Mouse (Mus musculus): ENCODE measurements around the gene Spata31d1c. TPM values are rescaled to one million over a fixed set of nuclear protein-coding genes. Genes with fewer than 3 reads are reported as not detected.

Spata31d1c gene
- not detected in 2 replicates for polyA plus RNA-seq (2015; fragmentation: Nextera tagmentation; extraction: Ambion mirVana)

DNA sequence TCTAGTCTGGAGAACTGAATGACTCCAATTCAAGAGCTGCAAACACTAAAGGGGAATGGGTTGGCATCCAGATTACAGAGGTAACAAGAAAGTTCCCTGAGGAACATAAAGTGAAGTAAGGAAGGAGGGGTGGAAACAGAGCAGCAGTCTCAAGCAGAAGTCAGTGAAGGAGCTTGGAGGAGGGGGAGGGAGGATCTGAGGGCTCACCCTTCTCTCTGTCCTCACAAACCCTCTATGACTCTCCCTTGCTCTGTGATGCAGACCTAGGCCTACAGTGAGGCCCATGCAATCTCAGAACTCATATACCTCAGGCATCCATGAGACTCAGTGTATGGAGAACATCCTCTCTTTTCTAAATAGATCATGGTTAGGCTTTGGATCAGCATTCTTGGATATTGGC, at the start of gene Spata31d1c:
Spata31d1c (plus strand) TSS at position 301 of the 400 bp plus-strand sequence.
- no peaks in the 10 kb centered on the region for H3K4me1 ChIP-seq (replicated peaks)
- ATAC-seq (ENCODE audit: low FRiP score): no peak
- no peaks in the 10 kb centered on the region for H3K27me3 ChIP-seq
- H3K4me3 ChIP-seq: no peak within 1 kb of the TSS
- H3K36me3 ChIP-seq: no peaks in the 10 kb centered on the region
- H3K9me3 ChIP-seq: no peaks in the 10 kb centered on the region
- no peak within 1 kb of the TSS for H3K27ac ChIP-seq
- no peak within 1 kb of the TSS for H3K4me2 ChIP-seq
- no peak within 1 kb of the TSS for H3K9ac ChIP-seq

DNA sequence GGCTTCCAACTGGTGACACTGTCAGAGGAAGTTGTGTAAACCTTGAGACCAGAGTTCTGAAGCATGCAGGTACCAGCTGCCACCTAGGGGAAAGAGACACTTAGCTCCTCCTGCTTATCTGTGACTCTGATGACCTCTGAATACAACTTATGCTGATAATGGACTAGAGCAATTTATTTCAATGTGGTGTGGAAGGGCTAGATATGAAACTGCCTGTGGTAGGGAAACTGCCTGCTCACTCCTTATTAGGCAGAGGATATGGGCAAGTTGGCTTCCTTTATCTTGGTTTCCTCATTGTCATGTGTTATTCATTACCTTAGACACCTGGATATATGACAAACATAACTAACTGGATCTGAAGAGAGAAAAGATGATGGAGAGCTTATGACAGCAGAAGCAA, 44.0 kb upstream of the Spata31d1c start:
- no peak for ATAC-seq (ENCODE audit: low FRiP score)
- Histone ChIP-seq H3K4me3 (no peak overlapping the region), H3K9me3 (no peaks in the 10 kb centered on the region), H3K36me3 (no peaks in the 10 kb centered on the region), H3K4me2 (no peak overlapping the region), H3K27me3 (no peaks in the 10 kb centered on the region), H3K4me1 (replicated peaks) (no peaks in the 10 kb centered on the region), H3K9ac (no peak overlapping the region), H3K27ac (no peak overlapping the region)

DNA sequence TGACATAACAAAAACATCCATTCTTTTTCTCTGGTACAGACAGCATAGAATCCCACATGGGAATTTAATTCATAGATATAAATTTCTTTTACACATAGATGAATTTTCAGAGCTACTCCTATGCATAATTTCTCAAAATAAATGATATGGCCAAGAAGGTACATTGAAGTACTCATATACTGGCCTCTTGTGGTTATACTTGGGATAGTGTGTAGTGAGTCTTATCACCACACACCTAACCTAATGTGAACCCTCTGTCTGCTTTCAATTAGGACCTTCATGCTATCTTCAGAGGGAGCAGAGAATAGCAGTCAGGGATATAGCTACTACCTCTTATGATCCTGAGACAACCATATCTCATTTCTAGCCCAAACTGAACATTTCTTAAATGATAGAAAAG, 27.4 kb upstream of the Spata31d1c start:
- no peak for ATAC-seq (ENCODE audit: low FRiP score)
- no peaks in the 10 kb centered on the region for H3K36me3 ChIP-seq
- H3K4me2 ChIP-seq: no peak overlapping the region

DNA sequence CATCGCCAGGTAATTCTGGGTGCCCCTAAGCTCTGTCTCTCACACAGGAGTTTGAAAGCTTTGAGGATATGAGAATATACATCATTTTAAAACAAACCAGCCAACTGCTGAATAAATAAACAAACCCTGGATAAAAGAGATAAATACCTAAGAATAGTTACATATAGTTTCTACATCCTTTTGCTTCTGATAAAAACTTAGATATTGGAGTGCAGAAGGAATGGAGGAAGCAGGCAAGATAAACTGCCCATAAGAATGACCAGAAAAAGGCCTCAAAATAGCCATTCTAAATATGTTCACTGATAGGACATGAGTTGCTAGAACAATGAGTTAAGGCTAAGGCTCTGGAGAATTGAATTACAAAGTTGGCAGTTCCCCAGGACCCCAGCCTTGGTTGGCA, 26.1 kb upstream of the Spata31d1c start:
- no peaks in the 10 kb centered on the region for H3K4me1 ChIP-seq (replicated peaks)
- 97% methylated on average over 1 of the region's 1 CpGs for WGBS

More for the DNA sequence above, 27.4 kb upstream of the Spata31d1c start:
- H3K27ac ChIP-seq: no peak overlapping the region
- no peak overlapping the region for H3K4me3 ChIP-seq
- H3K9ac ChIP-seq: no peak overlapping the region
- H3K9me3 ChIP-seq: no peaks in the 10 kb centered on the region
- H3K27me3 ChIP-seq: no peaks in the 10 kb centered on the region
- H3K4me1 ChIP-seq (replicated peaks): no peaks in the 10 kb centered on the region

DNA sequence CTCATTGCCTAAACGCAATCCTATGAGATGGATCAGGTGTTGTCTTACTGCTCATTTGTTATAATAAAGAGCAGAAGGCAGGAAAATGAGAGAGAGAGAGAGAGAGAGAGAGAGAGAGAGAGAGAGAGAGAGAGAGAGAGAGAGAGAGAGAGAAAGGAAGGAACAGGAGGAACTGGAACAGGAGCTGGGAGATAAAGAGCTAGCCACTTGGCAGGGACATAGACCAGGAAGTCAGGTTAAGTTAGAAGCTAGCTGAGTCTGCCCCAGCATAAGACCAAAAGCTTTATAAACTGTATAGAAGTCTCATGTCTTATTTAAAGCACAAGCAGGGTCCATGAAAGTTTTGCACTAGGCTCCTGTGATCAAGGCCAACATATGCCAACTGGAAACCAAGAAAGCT, 24.9 kb upstream of the Spata31d1c start:
- Histone ChIP-seq H3K4me3 (no peak overlapping the region), H3K9ac (no peak overlapping the region), H3K9me3 (no peaks in the 10 kb centered on the region), H3K36me3 (no peaks in the 10 kb centered on the region), H3K4me1 (replicated peaks) (no peaks in the 10 kb centered on the region), H3K27me3 (no peaks in the 10 kb centered on the region), H3K27ac (no peak overlapping the region), H3K4me2 (no peak overlapping the region)
- 85% methylated on average over 1 of the region's 1 CpGs for WGBS
- no peak for ATAC-seq (ENCODE audit: low FRiP score)

More for the DNA sequence above, 26.1 kb upstream of the Spata31d1c start:
- H3K36me3 ChIP-seq: no peaks in the 10 kb centered on the region
- H3K9ac ChIP-seq: no peak overlapping the region
- no peak overlapping the region for H3K27ac ChIP-seq
- ATAC-seq (ENCODE audit: low FRiP score): no peak
- H3K4me2 ChIP-seq: no peak overlapping the region
- no peaks in the 10 kb centered on the region for H3K9me3 ChIP-seq
- no peak overlapping the region for H3K4me3 ChIP-seq
- no peaks in the 10 kb centered on the region for H3K27me3 ChIP-seq

DNA sequence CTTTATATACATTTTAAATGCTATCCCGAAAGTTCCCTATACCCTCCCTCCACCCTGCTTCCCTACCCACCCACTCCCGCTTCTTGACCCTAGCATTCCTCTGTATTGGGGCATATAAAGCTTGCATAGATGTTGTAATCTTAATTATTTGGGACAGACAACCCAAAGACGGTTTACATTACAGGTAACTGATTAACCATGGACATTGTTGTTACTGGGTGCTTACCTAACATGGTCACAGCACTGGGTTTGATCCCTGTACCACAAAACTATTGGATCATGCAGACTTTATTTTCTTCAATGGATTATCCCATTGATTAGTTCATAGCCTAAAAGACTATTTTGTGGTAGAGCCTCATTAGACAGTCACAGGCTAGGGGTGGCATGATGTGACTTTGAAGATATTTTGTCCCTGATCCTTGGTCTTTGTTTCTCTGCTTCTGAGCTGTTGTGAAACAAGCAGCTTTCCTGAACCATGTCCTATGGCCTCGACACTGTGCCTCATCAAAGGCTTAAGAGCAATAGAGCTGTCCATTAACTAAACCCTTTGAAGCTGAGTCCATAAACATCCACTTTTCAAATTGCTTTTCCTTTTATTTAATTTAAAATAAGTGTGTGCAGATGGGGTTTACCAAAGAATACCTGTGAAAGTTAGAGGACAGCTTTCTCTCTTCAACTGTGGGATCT, 21.7 kb upstream of the Spata31d1c start:
- Histone ChIP-seq H3K4me1 (replicated peaks) (no peaks in the 10 kb centered on the region), H3K4me2 (no peak overlapping the region), H3K4me3 (no peak overlapping the region), H3K36me3 (no peaks in the 10 kb centered on the region), H3K27ac (no peak overlapping the region), H3K27me3 (no peaks in the 10 kb centered on the region), H3K9ac (no peak overlapping the region), H3K9me3 (no peaks in the 10 kb centered on the region)
- WGBS: 62% methylated on average over 4 of the region's 4 CpGs
- no peak for ATAC-seq (ENCODE audit: low FRiP score)

DNA sequence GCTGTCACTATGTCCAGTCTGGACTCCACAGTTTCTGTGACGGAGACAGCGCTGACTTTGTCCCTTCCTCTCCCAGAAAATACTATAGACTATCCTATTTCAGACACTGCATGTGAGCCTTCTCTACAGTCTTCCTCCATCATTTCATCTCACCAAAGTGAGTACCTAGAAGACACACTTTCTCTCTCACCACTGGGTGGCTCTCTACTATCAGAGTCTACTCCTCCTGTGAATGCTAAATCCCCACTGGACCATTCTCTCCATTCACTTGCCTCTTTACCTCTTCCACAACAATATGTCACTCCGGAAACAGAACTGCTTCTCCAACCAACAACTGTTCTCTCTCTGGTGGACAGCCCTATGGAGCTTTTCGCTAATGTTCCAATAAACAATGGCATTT, 2.2 kb downstream of the Spata31d1c start:
- H3K36me3 ChIP-seq: no peaks in the 10 kb centered on the region
- ATAC-seq (ENCODE audit: low FRiP score): no peak
- H3K4me1 ChIP-seq (replicated peaks): no peaks in the 10 kb centered on the region
- H3K27me3 ChIP-seq: no peaks in the 10 kb centered on the region
- WGBS: 61% methylated on average over 4 of the region's 4 CpGs
- no peak overlapping the region for H3K4me3 ChIP-seq
- no peak overlapping the region for H3K4me2 ChIP-seq
- no peak overlapping the region for H3K27ac ChIP-seq
- no peaks in the 10 kb centered on the region for H3K9me3 ChIP-seq
- H3K9ac ChIP-seq: no peak overlapping the region

DNA sequence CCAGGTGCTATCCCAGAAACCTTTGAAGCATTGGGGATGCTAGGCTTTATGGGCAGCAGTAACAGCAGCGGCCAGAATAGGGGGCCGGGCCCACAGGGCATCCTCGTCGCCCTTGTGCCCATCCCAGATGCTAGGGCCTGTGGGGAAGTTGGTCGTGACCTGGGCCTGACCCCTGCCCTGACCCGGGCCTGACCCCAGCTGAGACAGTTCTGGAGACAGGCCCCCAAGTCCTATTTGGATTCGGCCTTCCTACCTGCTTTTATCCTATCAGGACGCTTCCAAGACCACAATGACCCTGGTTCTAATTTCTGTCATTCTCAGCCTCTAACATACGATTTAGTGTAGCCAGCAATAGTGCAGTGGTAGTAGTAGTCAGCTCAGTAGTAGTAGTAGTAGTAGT, 19.8 kb downstream of the Spata31d1c start, which contains the start of gene Prss47:
Prss47 (minus strand) TSS at position 101 of the 400 bp plus-strand sequence.
- 92% methylated on average over 9 of the region's 9 CpGs for WGBS
- no peak within 1 kb of the TSS for H3K4me3 ChIP-seq
- no peak within 1 kb of the TSS for H3K27ac ChIP-seq

DNA sequence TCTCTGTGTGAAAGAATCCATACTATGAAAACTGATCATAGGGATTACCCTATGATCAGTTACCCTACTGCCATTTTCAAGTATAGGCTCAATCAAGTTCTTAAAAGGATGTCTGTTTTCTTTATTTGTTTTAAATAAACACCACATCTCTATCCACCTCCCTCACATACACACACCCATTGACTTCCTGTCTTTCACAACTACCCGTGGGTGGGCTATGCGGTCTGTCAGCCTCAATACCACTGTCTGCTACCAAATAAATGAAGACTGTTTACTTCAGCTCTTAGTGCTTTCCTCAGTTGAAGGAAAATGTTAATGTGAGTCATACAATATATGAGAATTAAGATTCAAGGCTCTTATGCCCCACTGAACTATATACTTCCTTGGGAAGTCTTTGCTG, 37.1 kb downstream of the Spata31d1c start:
- H3K4me1 ChIP-seq (replicated peaks): no peaks in the 10 kb centered on the region
- no peak overlapping the region for H3K27ac ChIP-seq
- peaks cover 46% of the 10 kb centered on the region for H3K36me3 ChIP-seq
- H3K9me3 ChIP-seq: no peaks in the 10 kb centered on the region
- ATAC-seq (ENCODE audit: low FRiP score): no peak
- no peaks in the 10 kb centered on the region for H3K27me3 ChIP-seq
- 92% methylated on average over 2 of the region's 2 CpGs for WGBS
- H3K4me2 ChIP-seq: no peak overlapping the region
- no peak overlapping the region for H3K4me3 ChIP-seq
- H3K9ac ChIP-seq: no peak overlapping the region

More for the DNA sequence above, 19.8 kb downstream of the Spata31d1c start, which contains the start of gene Prss47:
- ATAC-seq (ENCODE audit: low FRiP score): no peak
- no peaks in the 10 kb centered on the region for H3K9me3 ChIP-seq
- H3K9ac ChIP-seq: no peak within 1 kb of the TSS
- no peaks in the 10 kb centered on the region for H3K4me1 ChIP-seq (replicated peaks)
- H3K27me3 ChIP-seq: no peaks in the 10 kb centered on the region
- H3K36me3 ChIP-seq: no peaks in the 10 kb centered on the region
- no peak within 1 kb of the TSS for H3K4me2 ChIP-seq

Other genes starting within 250 kb of the Spata31d1c start
- 0.14 and 0.26 TPM in 2 replicates for gene Cntnap3, start 129.1 kb upstream of the Spata31d1c start, polyA plus RNA-seq (2015; fragmentation: Nextera tagmentation; extraction: Ambion mirVana)
- not detected in 2 replicates for gene Spata31, start 115.7 kb upstream of the Spata31d1c start, polyA plus RNA-seq (2015; fragmentation: Nextera tagmentation; extraction: Ambion mirVana)
- not detected in 2 replicates for gene Prss47, start 19.7 kb downstream of the Spata31d1c start, polyA plus RNA-seq (2015; fragmentation: Nextera tagmentation; extraction: Ambion mirVana)
- gene Mfsd14b, start 79.9 kb downstream of the Spata31d1c start, polyA plus RNA-seq (2015; fragmentation: Nextera tagmentation; extraction: Ambion mirVana): 30.5 and 30.6 TPM in 2 replicates
- not detected in 2 replicates for gene Olfr465-ps1, start 105.0 kb downstream of the Spata31d1c start, polyA plus RNA-seq (2015; fragmentation: Nextera tagmentation; extraction: Ambion mirVana)
- not detected in 2 replicates for gene Olfr466, start 117.2 kb downstream of the Spata31d1c start, polyA plus RNA-seq (2015; fragmentation: Nextera tagmentation; extraction: Ambion mirVana)
- 0.22 TPM in 1 of 2 replicates, not detected in the other for gene Nlrp4f, start 172.9 kb downstream of the Spata31d1c start, polyA plus RNA-seq (2015; fragmentation: Nextera tagmentation; extraction: Ambion mirVana)
- 0.14 and 0.16 TPM in 2 replicates for gene Gm10775, start 226.5 kb downstream of the Spata31d1c start, polyA plus RNA-seq (2015; fragmentation: Nextera tagmentation; extraction: Ambion mirVana)
- gene Zfp369, start 245.8 kb downstream of the Spata31d1c start, polyA plus RNA-seq (2015; fragmentation: Nextera tagmentation; extraction: Ambion mirVana): 18.1 and 22.4 TPM in 2 replicates